In the genomic region with DNA sequence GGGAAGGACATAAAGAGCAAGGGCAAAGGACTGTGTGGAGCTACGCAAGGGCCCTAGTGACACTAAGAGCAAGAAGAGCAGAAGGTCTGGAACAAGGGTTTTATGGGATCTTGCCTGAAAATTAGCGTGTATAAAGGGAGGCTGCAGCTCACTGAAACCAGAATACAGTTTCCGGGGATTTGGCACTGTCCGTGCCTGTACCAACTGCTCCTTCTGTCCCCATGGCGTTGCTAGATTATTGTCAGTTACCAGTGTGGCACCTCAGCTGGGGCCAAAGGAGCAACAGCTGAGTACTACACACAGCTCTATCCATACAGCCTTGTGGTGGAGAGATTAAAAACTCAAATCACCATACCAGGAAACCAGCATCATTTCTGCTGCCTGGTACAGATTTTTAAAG, we compare ENCODE assay signal across 24 mouse cellular contexts. TPM values are rescaled to one million over a fixed set of nuclear protein-coding genes. Genes with fewer than 3 reads are reported as not detected.
DNase-seq lines count a peak whose midpoint lies in the region; ATAC-seq and TF ChIP-seq lines count a peak whose summit lies in the region.
"Had no signal": no experiment of that assay in that cellular context is flagged by ENCODE, and none has a peak within 500 bp of the region (broad histone marks: within the 10 kb centered on the region; RNA-seq: fewer than 3 reads in every experiment).

No protein-coding gene starts in this region.

- H3K27me3 ChIP-seq in lung, embryonic 15.5 days, result no peaks in the 10 kb centered on the region
- H3K27me3 ChIP-seq in cerebellum, adult 2 months (ENCODE audit: control insufficient read depth, insufficient read depth, low read length), result no peaks in the 10 kb centered on the region
- H3K27me3 ChIP-seq: heart, embryonic 12.5 days; limb, embryonic 15.5 days had no signal

- H3K9me3 ChIP-seq in lung, embryonic 15.5 days, result no peaks in the 10 kb centered on the region
- H3K9me3 ChIP-seq: heart, embryonic 12.5 days; limb, embryonic 15.5 days had no signal

- H3K9ac ChIP-seq in lung, embryonic 15.5 days, result no peak overlapping the region
- H3K9ac ChIP-seq: heart, embryonic 12.5 days; limb, embryonic 15.5 days; liver, embryonic 14.5 days had no signal

- WGBS in lung, embryonic 15.5 days, result 84% methylated on average over 5 of the region's 5 CpGs
- WGBS in cerebellum, adult 2 months, result 32% methylated on average over 5 of the region's 5 CpGs

- no peak for TF ChIP-seq POLR2A in cerebellum, adult 2 months (IDR thresholded peaks at IDR 0.05; ENCODE audit: borderline replicate concordance, insufficient read depth, low read length)

- no peak overlapping the region for H3K4me2 ChIP-seq in lung, embryonic 15.5 days
- H3K4me2 ChIP-seq: heart, embryonic 12.5 days; limb, embryonic 15.5 days had no signal

- H3K36me3 ChIP-seq in lung, embryonic 15.5 days, result no peaks in the 10 kb centered on the region
- H3K36me3 ChIP-seq: limb, embryonic 15.5 days had no signal

- peak overlapping the region; percentile 95 for H3K27ac ChIP-seq in lung, embryonic 15.5 days
- H3K27ac ChIP-seq in cerebellum, adult 2 months (ENCODE audit: insufficient read depth, low read length), result no peak overlapping the region
- H3K27ac ChIP-seq: hindbrain, postnatal 0 days; layer of hippocampus, adult 2 months; limb, embryonic 15.5 days; liver, embryonic 14.5 days had no signal

- ATAC-seq in cerebellum, adult (ENCODE audit: insufficient number of reproducible peaks, low FRiP score, low TSS enrichment), result 0 out of 2 replicates have a peak, but pooled peaks have one; percentile 43
- no peak for ATAC-seq in lung, embryonic 15.5 days (ENCODE audit: borderline replicate concordance, extremely low read depth, low FRiP score, low TSS enrichment)
- no peak for ATAC-seq in monocyte, adult 5-6 weeks (replicated peaks; ENCODE audit: insufficient number of reproducible peaks, low FRiP score, low TSS enrichment, poor library complexity, severe bottlenecking)
- ATAC-seq: forebrain, embryonic 14.5 days; hindbrain, postnatal 0 days; intestine, embryonic 16.5 days had no signal

- H3K4me1 ChIP-seq in lung, embryonic 15.5 days, result peaks cover 18% of the 10 kb centered on the region; the same call in 1 of the 2 replicates
- no peaks in the 10 kb centered on the region for H3K4me1 ChIP-seq in cerebellum, adult 2 months (ENCODE audit: control insufficient read depth, insufficient read depth, low read length)
- H3K4me1 ChIP-seq: limb, embryonic 15.5 days had no signal

- H3K4me3 ChIP-seq in lung, embryonic 15.5 days, result no peak overlapping the region
- H3K4me3 ChIP-seq in cerebellum, adult 2 months (replicated peaks; ENCODE audit: insufficient read depth, low read depth, low read length), result no peak overlapping the region
- H3K4me3 ChIP-seq: heart, embryonic 12.5 days; layer of hippocampus, adult 2 months; limb, embryonic 15.5 days had no signal

- no peak for DNase-seq in cerebellum, postnatal 4 days (ENCODE audit: low spot score in 2 of 2)
- DNase-seq in lung, adult 18-20 months, result no peak
- DNase-seq in cerebellum, adult 2 months, result peak; percentile 29 to 47
- peak; percentile 23 to 46 for DNase-seq in cerebellum, postnatal 25 days
- DNase-seq in B cell, adult 2 months, result no peak
- DNase-seq: adrenal gland, postnatal 10 days; embryo, embryonic 11 days; gastrocnemius, postnatal 14 days; heart, adult 11 months; heart, postnatal 10 days; kidney, adult 9 months; kidney, postnatal 14 days; thymus, adult 18-20 months; thymus, postnatal 36 days had no signal

- TF ChIP-seq CTCF in cerebellum, adult 2 months (IDR thresholded peaks at IDR 0.05; ENCODE audit: borderline replicate concordance, insufficient read depth, low read depth, low read length), result no peak

RNA-seq across cellular contexts. Expression of gene Epb41l5, which starts 1.6 kb away (rescaled TPM):
- 43.7 and 45.9 TPM in 2 replicates for polyA plus RNA-seq in lung, embryonic 15.5 days (2015; fragmentation: Nextera tagmentation; extraction: Ambion mirVana)
- 4.7 and 5.4 TPM in 2 replicates for polyA plus RNA-seq in cerebellum, adult 2 months (2012; rRNA removed)
- total RNA-seq in monocyte, adult 5-6 weeks (2017), result 0.19 to 1.3 TPM (median 0.76 TPM) in 3 replicates

Comparison
In these comparisons a context has a peak if more than half of its experiments do, and no peak if none do; other contexts are left out.
1. DNase-seq: peak in cerebellum, adult 2 months (2 of 2) and cerebellum, postnatal 25 days (2 of 2); none in cerebellum, postnatal 4 days (0 of 2), lung, adult 18-20 months (0 of 2) and B cell, adult 2 months (0 of 2).